Mouse (Mus musculus) urinary bladder, postnatal 14 days (tissue): ENCODE data around the gene Nfib.
A peak's percentile ranks its signal among the peaks of the same experiment; 100 is the strongest.

ENCODE experiments used
- DNase-seq: peaks from one replicate; pipeline ENCODE4 v3.0.0; 2021; ENCODE audit warnings: low spot score

The Nfib gene

DNA sequence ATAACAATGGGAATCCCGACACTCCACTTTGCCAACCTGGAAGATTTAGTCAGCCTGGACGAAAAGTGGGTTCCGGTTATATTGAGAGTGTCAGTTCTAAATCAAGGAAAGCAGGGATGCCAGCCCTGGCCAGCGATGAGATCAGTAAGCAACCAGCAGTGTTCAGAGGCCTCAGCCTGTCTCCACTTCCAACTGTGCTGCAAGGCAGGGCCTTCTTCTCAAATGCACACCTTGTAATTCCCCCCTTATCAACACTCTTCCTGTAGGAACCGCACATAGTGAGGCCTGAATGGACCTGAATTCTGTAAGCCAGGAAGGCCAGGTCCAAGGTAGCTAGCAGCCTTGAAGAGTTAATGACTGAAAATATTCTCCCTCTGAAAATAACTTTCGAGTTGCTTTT lies 239.4 kb downstream of the Nfib start:
- no peak for DNase-seq

DNA sequence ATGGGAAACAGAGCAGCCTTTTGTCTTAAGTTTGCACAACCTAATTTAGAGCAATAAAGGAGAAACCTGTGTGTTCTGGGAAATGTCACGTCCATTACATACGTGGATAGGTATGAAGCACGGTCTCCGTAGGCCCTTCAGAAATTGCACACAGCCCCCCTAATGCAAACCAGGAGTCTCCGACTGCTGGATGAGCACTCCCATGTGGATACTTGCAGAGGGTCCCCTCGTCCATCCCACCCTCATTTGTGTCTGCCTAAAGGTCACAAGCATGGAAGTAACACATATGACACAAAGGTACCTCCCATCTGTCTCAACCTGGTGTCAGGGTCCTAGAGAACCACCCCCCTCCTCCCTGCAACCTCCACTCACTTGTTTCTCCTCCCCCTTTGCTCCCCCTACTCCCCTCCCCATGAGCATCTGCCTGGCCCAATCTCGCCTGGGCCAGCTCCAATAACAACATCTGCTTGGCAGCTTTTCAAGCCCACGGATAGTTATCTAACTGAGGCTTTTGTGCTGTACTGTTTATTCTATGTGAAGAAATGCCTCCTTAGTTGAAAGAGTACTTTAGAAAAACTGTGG lies 241.4 kb downstream of the Nfib start:
- DNase-seq: peak; percentile 59

DNA sequence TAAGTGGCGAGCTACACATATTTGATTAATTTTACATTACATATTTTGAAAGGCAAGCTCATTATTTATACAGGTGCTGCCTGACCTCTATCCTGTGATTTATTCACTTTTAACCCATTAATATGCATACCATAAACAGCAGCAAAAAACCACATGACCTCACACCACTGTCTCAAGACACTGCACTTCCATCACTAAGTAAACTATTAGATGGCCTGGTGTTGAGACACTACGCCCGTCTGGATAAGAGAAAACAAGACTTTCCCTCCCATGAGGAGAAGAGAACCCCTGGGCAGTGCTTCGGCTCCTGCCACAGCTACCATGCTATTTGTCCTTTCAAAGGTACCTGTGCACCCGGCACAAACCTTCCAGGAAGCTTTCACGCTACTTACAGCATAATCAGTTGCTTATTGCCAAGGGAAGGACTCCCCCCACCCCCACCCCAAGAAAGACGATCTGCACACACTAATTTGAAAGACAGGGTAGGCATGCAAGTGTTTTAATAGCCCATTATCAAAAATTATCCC lies 242.3 kb downstream of the Nfib start:
- no peak for DNase-seq

DNA sequence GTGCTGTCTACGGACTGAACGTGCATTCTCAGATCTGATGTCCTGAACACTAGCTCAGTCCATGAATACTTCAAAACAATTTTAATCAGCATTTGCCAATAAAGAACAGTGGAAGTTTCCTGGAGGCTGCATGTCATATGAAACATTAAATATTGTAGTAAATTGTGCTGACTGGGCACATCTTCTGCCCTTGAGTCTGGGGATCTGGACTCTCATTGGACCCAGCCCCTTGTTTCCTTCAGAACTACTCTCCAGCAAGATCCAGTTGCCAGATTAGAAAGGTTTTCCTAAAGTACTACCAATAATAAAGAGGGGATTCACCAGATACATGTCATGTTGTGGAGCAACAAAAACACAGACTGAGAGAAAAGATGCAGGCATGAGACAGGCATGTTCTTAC lies 243.9 kb downstream of the Nfib start:
- no peak for DNase-seq

DNA sequence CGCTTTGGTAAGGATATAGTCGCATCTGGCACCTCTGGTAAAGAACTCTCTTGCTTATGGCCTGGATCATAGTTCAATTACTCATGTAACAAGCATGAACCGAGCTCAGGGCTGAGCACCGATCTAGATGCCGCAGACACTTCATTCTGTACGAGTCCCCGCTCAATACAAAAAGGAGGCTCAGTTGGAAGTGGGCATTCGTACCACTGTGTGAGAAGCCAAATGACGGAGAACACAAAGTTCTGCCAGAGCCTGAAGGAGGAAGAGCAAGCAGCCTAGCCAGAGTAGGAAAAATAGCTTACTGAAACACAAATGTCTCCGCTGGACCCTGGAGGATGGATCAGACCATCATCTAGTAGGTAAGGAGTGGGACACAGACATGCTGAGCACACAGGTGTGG lies 246.7 kb downstream of the Nfib start:
- no peak for DNase-seq

DNA sequence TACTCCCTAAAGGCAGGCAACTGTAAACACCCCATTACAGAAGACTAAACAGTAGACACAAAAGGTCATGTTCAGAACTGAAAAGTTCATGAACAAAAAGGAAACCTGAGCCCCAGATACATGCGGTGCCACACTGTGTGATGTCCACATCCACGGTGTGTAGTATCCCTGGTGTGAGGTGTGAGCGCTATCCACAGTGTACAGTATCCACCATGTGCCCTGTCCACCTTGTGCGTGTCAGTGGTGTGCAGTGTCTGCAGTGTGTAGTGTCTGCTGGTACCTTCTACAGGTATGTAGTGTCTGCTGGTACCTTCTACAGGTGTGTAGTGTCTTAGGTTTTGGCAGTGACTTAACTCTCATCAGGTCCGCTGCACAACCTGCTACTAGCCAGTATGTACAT lies 248.6 kb downstream of the Nfib start:
- no peak for DNase-seq

DNA sequence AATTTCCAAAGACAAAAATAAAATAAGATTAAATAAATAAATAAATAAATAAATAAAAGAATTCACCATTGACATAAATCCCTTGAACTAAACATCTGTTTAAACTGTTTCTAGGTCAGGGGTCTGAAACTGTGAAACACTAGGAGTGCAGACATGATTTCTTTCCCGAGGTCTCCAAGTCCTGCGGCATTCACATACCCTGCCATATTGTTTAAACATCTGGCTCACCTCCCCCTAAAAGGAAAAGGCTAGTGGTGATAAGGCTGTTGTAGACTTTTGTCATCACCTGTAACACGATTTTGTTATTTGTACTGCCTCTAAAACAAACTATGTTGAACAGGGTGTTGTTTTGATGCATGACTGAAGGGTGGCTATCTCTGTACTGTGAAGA lies 249.2 kb downstream of the Nfib start:
- DNase-seq: no peak

DNA sequence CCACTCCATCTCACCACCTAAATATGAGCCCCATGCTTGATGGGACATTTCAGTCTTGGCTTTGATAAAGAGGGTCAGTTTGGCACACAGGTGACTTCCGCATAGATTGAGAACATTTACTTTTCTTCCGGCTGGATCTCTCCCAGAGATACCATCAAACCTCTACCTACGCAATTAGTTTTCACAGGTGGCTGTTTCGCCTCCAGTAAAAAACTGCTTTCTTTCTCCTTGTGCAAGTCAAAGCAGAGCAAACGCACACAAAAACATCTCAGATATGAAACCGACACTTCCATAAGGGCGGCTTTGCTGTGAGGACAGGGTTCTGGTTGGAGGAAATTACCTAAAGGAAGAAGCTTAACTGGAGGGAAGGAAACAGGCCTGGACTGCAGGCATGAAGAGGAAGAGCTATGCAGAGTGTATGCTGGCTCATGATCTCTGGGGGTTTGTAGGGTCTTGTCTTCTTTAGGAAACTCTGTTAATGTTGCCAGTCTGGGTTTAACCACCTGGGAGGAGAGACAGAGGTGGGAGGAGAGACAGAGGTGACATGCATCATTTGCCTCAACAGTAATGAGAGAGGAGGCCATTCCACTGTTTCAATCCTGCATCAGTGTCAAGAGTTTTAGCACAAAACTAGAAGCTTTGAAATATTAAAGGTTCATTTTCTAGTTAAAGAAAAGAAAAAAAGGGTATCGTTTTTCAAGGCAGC lies 249.8 kb downstream of the Nfib start:
- peak; percentile 33 for DNase-seq

DNA sequence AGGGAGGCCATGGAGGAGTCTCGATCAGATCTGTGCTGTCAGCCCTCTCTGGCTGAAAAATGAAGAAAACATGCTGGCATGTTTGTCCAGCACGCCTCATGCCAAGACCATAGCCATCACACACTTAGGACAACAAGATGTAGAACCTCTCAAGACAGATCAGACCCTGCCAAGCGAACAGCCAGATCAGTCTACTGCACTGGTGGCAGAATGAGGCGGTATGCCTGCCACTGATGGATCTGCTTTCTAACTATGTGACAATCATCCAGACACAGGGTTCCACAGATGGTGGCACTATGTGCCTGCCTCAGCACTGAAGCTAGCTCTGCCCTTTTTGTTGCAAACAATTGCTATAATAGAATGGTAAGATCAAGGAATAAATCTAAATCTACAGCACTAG lies 250.6 kb downstream of the Nfib start:
- DNase-seq: no peak

DNA sequence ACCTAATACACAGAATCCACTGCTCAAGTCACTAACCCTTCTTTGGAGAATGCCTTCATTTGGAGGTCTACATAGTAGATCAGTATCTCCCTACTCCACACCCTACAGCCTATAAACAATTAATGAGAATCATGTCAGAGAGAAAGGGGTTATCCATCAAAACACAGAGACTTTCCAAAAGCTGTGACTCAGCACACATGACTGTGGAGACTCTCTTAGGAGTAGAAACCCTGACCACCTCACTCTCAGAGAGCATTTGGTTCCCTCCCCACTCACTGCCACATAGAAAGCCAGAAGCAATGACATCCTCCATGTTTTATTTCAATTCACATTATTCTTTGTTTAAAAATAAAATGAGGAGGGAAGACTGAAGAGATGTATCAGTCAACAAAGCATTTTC lies 252.2 kb downstream of the Nfib start:
- DNase-seq: no peak

DNA sequence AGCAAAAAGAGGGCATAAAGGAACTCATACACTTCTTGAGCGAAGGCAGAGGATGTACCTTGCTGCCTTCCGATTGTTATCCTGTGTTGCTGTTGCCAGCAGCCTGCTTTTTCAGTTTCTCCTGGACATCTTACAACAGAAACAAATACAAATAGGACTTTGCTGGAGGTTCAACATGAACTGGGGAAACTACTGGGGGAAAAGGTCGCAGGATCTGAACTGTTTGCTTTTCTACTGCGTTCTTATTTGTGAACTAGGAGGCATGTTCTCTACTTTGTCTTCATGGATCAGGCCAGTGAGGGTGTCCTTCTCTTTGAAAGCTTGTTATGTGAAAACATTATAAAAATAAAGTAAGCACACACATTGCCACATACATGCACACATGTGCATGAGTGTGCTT lies 252.6 kb downstream of the Nfib start:
- DNase-seq: no peak

DNA sequence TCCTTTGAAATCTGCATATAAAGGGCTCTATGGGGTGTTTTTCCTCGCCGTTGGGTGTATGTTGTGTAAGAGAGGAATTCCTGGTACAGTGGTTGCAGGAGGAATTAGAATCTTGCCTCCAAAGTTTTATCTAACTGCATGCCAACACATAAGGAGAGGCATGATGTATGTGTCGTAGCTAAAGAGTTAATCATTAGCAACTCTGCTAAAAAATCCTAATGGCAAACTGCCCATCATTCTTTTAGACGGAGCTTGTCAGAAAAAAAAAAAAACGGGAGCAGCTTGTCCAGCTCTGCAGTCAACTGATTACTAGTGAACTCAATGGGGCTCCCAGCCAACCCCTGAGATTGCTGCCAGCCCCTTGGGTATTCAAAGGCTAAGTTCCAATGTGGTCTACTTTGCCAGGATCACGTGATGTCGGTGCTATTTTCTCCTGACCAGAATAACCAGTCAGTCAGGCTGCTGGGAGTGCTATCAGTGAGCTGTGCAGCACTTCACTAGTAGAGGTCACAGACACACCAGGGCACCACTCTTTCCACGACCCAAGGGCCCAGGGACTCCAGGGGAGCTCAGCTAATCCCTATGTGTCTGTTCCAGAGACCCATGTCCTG lies 258.4 kb downstream of the Nfib start:
- peak; percentile 90 for DNase-seq

DNA sequence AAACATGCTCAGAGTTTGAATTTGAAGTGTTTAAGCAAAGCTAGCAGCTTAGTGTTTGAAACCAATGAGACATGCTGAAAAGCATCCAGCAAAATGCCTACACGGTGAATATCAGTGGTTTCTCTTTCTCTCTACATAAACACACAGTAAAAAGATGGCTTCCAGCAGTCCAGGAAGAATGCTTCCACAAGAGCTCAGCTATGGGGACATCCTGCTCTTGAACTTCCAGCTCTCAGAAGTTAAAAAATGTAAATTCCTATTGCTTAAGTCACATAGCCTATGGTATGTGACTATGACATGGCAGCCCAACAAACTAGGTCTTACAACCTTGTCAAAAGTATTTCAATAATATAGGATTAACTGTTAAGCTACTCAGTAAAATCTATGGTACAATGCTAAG lies 261.5 kb downstream of the Nfib start:
- DNase-seq: no peak

DNA sequence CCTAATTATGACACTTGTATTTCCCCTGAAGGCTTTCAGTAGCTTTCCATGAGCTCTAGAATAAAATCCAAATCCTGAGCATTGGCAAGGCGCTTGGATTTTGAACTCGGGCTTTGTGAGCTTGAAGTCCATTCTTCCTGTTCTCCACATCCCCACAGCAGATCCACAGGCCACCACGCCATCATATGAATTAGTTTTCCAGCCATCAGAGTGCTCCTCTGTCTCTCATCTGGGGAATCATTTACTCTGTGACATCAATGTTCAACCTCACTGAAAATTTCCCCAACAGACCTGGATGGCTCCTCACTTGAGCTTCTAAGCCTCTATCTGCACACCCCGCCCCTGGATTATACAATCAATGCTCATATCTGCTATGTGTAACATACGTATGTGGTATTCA lies 262.1 kb downstream of the Nfib start:
- DNase-seq: no peak

DNA sequence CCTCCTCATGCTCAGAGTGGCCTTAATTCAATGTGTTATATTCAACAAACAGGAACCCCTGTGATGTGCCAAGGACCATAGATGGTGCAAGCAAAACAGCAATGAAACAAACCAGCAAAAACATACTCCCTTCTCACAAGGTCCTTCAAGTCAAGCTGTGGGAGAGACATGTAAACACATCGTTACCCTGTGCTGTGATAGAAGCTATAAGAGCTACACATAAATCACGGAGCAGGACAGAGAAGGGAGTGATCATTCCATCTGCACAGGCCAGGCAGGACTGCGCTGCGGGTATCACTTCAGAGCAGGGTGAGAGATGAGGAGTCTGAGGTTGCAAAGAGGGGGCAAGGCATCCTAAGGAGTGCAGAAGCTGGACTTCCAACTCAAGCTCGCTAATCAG lies 262.5 kb downstream of the Nfib start:
- no peak for DNase-seq

DNA sequence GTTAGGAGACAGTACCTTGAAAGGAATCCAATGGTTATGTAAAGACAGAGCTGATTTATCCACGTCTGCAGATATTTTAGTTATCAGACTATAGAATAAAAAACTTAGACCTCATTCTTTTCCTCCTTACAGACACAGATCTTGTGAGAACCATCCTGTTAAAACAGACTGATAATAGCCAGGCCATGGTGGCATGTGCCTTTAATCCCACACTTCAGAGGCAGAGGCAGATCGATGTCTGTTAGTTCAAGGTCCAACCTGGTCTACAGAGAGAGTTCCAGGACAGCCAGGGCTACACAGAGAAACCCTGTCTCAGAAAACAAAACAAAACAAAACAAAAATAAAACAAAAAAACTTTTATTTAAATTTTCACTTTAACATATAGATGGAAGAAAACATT lies 264.9 kb downstream of the Nfib start:
- DNase-seq: no peak

DNA sequence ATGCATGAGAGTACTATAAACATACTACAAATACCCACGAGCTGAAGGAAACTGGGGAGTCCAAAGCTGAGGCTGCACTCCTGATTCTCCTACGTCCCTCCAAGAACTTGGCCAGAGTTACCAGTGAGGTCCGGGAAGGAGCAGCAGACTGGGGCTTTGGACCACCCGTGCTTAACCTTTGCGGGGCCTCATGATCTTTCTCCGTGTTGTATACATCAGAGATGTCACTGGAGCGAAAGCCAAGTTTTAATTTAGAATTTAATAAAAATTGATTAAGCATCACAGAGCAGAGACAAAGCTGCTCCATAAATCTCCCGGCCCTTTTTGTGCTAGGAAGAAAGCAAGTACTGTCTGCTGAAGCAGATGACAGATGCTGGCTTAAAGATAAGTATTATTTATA lies 265.7 kb downstream of the Nfib start:
- no peak for DNase-seq

DNA sequence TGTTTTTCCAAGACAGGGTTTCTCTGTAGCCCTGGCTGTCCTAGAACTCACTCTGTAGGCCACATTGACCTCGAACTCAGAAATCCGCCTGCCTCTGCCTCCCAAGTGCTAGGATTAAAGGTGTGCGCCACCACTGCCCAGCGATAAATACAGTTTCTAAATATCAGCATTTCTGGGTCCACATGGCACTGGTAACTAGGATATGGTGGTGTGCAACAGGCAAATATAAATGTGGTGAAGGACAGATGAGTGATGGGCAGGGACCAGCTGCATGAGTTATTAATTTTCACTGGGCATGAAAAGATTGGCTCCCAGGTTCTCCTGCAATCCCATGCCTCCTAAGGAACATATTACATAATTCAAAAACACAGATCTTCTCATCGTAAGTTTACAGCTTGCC lies 266.9 kb downstream of the Nfib start:
- DNase-seq: no peak

DNA sequence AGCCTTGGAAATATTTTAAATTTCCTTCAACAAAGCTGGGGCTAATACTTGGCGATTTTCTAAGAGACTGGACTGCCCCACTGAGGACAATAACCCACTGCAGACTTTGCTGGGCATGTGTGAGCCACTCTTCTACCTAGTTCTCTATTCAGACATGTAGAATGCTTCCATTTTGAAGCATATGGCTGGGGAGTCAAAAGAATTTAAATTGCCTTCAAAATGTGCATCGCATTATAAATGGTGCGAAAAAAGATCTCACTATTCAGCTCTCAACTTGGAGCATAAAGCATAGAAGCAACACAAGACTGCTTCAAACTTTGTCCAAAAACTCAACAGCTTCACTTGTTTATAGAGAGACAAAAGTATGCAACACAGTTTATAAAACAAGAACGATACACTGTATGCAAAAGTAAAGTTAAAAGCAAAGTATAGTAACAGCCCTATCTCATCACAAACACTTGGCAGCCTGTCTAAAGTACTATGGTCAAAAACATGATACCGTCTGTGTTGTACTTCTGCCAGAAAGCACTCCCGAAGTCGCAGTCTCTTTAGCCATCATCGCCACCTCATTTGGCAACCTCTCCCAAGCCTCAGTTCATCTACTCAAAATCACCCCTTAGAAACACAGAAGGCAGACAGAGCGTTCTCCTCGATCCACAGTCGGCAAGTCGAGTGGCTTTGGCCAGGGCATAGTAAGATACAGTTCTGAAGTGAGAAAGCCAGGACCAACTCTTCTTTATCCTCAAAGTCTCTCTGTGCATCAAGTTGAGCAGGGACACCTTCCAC lies 267.8 kb downstream of the Nfib start:
- no peak for DNase-seq

DNA sequence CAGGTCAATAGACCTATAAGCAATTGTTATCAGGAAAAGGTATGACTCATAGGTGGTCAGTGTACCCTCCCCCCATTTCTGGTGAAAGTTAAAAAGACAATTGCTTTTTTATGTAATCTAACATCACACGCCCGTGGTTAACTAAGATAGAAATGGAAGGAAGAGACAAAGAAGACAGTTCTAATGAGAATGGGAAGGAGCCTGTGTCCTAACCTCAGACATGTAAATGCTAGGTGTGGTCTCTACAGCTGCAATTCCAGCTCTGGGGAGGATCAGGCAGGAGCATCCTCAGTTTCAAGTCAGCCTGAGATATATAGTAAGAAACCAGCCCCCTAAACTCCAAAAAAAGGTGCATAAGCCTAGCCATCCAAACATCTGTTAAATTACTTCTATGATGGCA lies 268.9 kb downstream of the Nfib start:
- DNase-seq: no peak

DNA sequence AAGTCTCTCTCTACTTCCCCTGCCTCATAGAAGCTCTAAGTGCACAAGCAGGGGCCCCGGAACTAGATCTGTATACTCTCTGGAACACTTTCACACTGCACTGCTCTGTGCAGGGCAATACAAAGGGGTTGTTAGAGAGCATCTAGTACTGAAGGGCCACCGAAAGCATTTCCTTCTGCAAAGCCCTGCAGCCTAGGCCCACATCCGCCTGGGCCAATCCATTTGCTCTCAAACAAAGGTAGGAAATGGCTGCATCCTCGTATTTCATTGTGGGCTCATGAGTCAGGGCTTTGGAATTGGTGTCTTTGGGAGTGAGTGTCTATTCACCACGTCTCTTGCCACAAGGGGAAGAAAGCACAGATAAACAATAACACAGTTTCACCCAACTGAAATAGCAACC lies 269.8 kb downstream of the Nfib start:
- peak; percentile 28 for DNase-seq

DNA sequence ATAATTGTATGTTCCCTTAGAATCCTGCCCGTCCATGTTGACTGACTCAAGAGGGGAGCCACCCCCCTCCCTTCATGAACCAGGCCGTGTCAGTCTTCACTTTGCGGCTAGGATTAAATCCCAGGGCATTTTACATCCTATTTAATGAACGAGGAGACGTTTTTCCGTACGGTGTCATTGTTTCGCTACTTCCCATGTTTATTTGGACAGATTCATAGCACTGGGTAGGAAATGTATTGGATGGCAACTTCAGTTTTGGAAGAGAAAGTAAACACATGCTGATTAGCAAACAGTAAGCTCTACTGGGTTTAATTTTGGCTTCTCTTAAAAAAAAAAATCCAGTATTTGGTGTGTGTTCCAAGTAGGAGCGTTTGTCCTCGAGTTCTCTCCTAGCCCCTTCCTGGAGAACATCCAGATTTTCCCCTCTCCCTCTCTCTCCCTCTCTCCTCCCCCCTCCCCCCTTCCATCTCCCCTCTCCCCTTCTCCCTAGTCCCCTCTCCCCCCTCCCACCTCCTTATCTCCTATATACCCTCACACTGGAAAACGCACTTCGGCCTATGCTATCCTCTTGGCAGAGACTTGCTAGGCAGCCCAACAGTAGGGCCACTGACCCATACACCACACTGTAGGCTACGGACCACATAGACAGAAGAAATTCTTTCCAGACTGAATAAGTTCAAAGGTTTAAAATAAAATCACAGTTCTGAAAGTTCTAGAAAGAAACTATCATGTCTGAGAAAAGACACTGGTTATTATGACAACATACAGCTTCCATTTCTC lies 271.4 kb downstream of the Nfib start:
- no peak for DNase-seq
